Mouse (Mus musculus) midbrain, embryonic 11.5 days (tissue): Measurements from ENCODE around the gene Afmid. TPM values are rescaled to one million over a fixed set of nuclear protein-coding genes. Genes with fewer than 3 reads are reported as not detected.
A peak's percentile ranks its signal among the peaks of the same experiment; 100 is the strongest.

Source experiments
- ATAC-seq: fragments of 200-750 bp; cut with Nextera tagmentation; 2 replicates; pipeline ENCODE4 v1.8.0; 2017; ENCODE audit warnings: moderate TSS enrichment, moderate library complexity; ENCODE audit not compliant: low FRiP score
- DNase-seq: peaks from one replicate; pipeline ENCODE4 v3.0.0; 2015; ENCODE audit warnings: low spot score; ENCODE audit errors: missing footprints
- H3K27ac ChIP-seq: fragments of 300-500 bp; sonication (generic); 2 replicates; pipeline ENCODE4 v1.5.1; 2014; ENCODE audit warnings: low read depth, low read length
- H3K27me3 ChIP-seq: fragments of 300-500 bp; sonication (generic); 2 replicates; pipeline ENCODE4 v1.6.1; 2014; ENCODE audit warnings: mild to moderate bottlenecking, low read length, moderate library complexity, mixed read lengths; ENCODE audit not compliant: control insufficient read depth, insufficient read depth
- H3K36me3 ChIP-seq: fragments of 300-500 bp; sonication (generic); 2 replicates; pipeline ENCODE4 v1.6.1; 2014; ENCODE audit warnings: mild to moderate bottlenecking, low read length, moderate library complexity, mixed read lengths; ENCODE audit not compliant: control insufficient read depth, insufficient read depth
- H3K4me1 ChIP-seq: fragments of 300-500 bp; sonication (generic); 2 replicates; pipeline ENCODE4 v1.6.1; 2014; ENCODE audit warnings: low read length; ENCODE audit not compliant: control insufficient read depth, insufficient read depth
- H3K4me2 ChIP-seq: fragments of 300-500 bp; sonication (generic); 2 replicates; pipeline ENCODE4 v1.6.1; 2014; ENCODE audit warnings: mild to moderate bottlenecking, moderate library complexity
- H3K4me3 ChIP-seq: fragments of 300-500 bp; sonication (generic); 2 replicates; pipeline ENCODE4 v1.5.1; 2014; ENCODE audit warnings: low read depth, low read length
- H3K9ac ChIP-seq: fragments of 300-500 bp; sonication (generic); 2 replicates; pipeline ENCODE4 v1.6.1; 2014; ENCODE audit warnings: low read length
- H3K9me3 ChIP-seq: fragments of 300-500 bp; sonication (generic); 2 replicates; pipeline ENCODE4 v1.6.1; 2016; ENCODE audit warnings: low read length; ENCODE audit not compliant: control insufficient read depth
- WGBS: fragments of 180-500 bp; shearing (Covaris S2); extraction: QIAGEN DNeasy Blood & Tissue Kit; methylation state at CpG from one replicate; pipeline ENCODE4 v1.1.7; 2014; 5-methylcytosine and 5-hydroxymethylcytosine counted together
- polyA plus RNA-seq: library from polyadenylated mRNA; unstranded; fragments of >200 nt; fragmentation: Nextera tagmentation; extraction: Ambion mirVana; gene quantifications from 2 replicates; pipeline ENCODE4 v1.2.1, GENCODE M21; 2014

Afmid gene
- polyA plus RNA-seq, 1 experiment from 2014 or later: 2.8 TPM

DNA sequence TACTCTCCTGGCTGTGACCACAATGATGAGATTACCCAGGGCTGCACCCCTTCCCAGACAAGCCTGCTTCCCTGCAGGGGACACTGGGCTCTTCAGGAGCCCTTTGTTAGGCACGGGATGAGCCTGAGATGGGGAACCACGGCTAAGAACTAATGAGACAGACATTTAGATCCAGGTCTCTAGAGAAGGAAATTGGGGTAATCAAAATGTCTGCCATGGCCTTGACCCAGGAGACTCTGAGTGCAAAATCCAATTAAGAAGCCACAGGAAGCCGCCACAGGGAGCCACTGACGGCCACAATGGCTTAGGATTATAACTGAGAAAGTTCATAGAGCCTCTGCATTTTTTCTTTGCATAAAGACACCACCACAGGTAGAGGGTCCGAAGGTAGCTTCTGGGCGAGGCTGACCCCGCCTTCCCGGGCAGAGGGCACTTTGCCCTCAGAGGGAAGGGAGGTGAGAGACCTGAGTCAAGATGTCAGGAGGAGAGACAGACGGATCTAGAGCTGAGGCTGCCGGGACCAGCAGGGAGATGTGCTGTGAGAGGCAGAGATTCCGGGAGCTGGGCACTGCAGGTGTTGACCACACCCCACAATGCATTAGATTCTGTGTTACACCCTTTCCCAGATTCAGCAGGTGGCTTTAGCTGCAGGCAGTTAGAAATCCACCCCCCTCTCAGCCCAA, 37.6 kb downstream of the Afmid start:
- no peaks in the 10 kb centered on the region for H3K36me3 ChIP-seq
- no peak overlapping the region for H3K4me3 ChIP-seq
- DNase-seq: no peak
- peaks cover 23% of the 10 kb centered on the region for H3K4me1 ChIP-seq
- no peak overlapping the region for H3K4me2 ChIP-seq
- WGBS: 19% methylated on average over 11 of the region's 11 CpGs
- no peak overlapping the region for H3K9ac ChIP-seq
- ATAC-seq: no peak
- no peak overlapping the region for H3K27ac ChIP-seq
- H3K9me3 ChIP-seq: no peaks in the 10 kb centered on the region
- peaks cover 22% of the 10 kb centered on the region for H3K27me3 ChIP-seq

DNA sequence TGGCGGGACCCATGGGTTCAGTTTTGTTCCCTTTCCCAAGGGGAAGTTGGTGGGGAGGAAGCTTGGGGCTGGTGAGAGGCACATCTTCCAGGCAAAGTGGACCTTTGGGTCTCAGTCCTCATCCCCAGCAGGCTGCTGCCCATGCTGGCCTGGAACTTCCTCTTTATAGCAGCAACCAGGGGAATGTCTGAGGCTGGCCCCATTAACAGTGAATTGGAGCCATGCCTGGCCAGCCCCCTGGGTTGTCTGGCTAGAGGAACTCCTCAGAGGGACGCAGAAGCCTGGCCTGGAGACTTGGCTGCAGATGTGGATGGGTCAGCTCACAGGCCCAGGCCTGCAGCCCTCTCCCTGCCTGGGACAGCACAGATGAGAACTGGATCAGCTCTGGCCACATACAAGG, 39.1 kb downstream of the Afmid start:
- DNase-seq (no peak), ATAC-seq (no peak)
- Histone ChIP-seq H3K4me2 (no peak overlapping the region), H3K9ac (no peak overlapping the region), H3K4me3 (no peak overlapping the region), H3K27ac (no peak overlapping the region), H3K4me1 (peaks cover 23% of the 10 kb centered on the region), H3K9me3 (no peaks in the 10 kb centered on the region), H3K36me3 (no peaks in the 10 kb centered on the region), H3K27me3 (peaks cover 19% of the 10 kb centered on the region)
- 65% methylated on average over 2 of the region's 2 CpGs for WGBS

DNA sequence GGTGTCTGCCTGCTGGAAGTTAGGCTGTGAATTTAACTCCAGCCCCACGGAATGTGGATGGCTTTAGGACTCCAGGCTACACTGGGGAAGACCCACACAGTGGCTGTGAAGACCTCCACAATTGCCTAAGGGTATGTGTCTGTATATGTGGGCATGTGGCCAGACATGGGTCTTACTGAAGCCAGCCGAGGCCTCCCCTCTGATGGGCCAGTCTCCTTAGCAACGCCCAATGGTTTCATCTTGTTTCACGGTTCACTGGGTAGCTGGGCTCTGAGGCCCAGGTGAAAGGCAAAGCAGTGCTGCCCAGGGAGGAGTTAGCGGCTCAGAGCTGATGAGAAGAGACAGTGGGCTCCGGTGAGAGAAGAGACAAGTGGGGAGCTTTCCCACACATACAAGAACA, 40.3 kb downstream of the Afmid start:
- Histone ChIP-seq H3K4me3 (no peak overlapping the region), H3K4me2 (0 out of 2 replicates have a peak overlapping the region, but pooled peaks have one; percentile 10), H3K27ac (peak overlapping the region; percentile 51; the same call in 1 of the 2 replicates), H3K9me3 (no peaks in the 10 kb centered on the region), H3K27me3 (peaks cover 8% of the 10 kb centered on the region), H3K9ac (peak overlapping the region; percentile 24; the same call in 1 of the 2 replicates), H3K4me1 (peaks cover 25% of the 10 kb centered on the region), H3K36me3 (no peaks in the 10 kb centered on the region)
- ATAC-seq: peak; percentile 30; the same call in 1 of the 2 replicates
- WGBS: 11% methylated on average over 6 of the region's 6 CpGs
- no peak for DNase-seq

DNA sequence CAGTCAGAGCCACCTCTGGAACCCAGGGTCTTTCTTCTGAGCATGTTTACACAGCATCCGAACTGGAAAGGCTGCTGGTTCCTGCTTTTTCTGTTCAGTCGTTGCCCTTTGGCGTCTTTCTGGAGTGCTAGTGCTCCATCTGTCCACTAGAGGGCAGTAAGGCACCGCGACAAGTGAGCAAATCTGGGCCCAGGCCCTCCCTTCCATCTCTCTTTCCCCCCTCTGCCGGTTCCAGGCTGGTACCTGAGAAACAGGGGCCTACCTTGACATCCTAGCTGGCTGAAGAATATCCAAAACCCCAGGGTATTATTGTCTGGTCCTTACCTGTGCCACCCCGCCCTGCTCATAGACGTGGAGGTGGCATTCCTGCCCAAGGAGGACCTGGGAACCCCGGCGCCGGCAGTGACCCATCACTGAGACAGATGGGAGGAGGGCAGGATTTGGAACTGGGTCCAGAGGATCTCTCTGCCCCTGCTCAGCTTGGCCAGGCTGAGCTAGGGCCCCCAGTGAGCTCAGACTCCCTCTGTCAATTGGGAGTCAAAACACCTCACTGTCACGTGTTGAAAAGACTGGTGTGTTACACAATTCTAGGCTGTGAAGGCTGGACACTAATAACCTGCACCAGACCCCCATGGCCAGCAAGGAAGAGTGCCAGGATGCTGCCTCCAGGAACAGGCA, 45.1 kb downstream of the Afmid start:
- H3K4me3 ChIP-seq: no peak overlapping the region
- 34% methylated on average over 12 of the region's 12 CpGs for WGBS
- H3K9ac ChIP-seq: peak overlapping the region; percentile 36; the same call in 1 of the 2 replicates
- ATAC-seq (no peak), DNase-seq (peak; percentile 96)
- no peaks in the 10 kb centered on the region for H3K27me3 ChIP-seq
- no peak overlapping the region for H3K27ac ChIP-seq
- H3K9me3 ChIP-seq: no peaks in the 10 kb centered on the region
- H3K4me1 ChIP-seq: peaks cover 18% of the 10 kb centered on the region
- H3K4me2 ChIP-seq: no peak overlapping the region
- no peaks in the 10 kb centered on the region for H3K36me3 ChIP-seq

DNA sequence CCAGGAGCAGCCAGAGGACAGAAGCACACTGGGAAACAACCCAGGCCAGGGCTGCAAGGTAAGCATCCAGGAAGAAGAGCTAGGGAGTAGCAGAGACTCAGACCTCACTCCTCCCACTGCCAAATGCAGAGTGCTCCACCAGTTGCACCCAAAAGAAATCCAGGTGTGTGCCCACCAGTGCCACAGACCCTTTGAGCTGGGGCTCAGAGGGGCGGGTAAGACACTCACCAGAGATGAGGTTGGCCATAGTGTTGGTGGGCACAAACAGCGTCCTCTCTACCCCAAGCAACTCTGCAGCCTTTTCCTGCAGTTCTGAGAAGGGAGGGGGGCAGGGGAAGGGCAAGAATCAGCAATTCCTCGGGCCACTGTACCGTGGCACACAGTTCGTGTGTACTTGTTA, 45.7 kb downstream of the Afmid start:
- peaks cover 13% of the 10 kb centered on the region for H3K4me1 ChIP-seq
- H3K27ac ChIP-seq: no peak overlapping the region
- no peaks in the 10 kb centered on the region for H3K36me3 ChIP-seq
- WGBS: 67% methylated on average over 5 of the region's 5 CpGs
- no peaks in the 10 kb centered on the region for H3K27me3 ChIP-seq
- H3K9ac ChIP-seq: no peak overlapping the region
- H3K4me2 ChIP-seq: no peak overlapping the region
- no peaks in the 10 kb centered on the region for H3K9me3 ChIP-seq
- DNase-seq: no peak
- no peak for ATAC-seq
- H3K4me3 ChIP-seq: no peak overlapping the region

DNA sequence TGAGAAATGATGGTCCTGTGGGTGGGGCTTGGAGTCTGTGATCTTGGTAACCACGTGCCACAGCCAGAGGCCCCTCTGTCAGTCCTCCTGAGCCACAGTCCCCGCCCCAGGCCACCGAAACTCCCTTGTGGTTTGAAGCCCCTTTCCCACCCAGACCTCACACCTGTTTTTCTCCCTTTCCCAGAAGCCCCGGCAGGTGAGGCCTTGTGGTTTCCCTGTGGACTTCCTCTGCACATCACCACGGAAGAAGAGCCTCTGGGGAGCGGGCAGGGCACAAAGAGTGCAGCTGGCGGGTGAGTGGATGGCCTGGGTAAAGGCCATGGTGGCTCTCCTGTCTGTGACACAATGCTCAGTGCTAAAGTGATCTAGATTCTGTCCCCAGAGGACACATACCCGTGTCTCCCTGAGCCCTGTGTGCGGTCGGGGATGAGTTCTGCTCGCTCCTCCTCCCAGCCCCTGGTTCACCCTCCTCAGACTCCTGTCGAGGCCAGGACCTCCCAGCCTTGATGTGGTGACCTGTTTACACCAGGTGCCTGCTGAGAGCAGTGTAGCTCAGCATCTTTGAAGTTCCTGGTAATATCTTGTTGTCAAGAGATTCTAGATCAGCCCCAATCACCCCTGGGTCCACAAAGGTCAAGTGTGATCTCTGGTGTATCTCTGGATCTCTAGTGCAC, 46.3 kb downstream of the Afmid start:
- Histone ChIP-seq H3K27me3 (no peaks in the 10 kb centered on the region), H3K4me2 (no peak overlapping the region; the same call in 1 of the 2 replicates), H3K4me3 (no peak overlapping the region), H3K36me3 (no peaks in the 10 kb centered on the region), H3K9ac (no peak overlapping the region), H3K27ac (no peak overlapping the region; the same call in 1 of the 2 replicates), H3K4me1 (peaks cover 11% of the 10 kb centered on the region), H3K9me3 (no peaks in the 10 kb centered on the region)
- ATAC-seq: no peak
- DNase-seq: no peak
- WGBS: 64% methylated on average over 12 of the region's 12 CpGs

DNA sequence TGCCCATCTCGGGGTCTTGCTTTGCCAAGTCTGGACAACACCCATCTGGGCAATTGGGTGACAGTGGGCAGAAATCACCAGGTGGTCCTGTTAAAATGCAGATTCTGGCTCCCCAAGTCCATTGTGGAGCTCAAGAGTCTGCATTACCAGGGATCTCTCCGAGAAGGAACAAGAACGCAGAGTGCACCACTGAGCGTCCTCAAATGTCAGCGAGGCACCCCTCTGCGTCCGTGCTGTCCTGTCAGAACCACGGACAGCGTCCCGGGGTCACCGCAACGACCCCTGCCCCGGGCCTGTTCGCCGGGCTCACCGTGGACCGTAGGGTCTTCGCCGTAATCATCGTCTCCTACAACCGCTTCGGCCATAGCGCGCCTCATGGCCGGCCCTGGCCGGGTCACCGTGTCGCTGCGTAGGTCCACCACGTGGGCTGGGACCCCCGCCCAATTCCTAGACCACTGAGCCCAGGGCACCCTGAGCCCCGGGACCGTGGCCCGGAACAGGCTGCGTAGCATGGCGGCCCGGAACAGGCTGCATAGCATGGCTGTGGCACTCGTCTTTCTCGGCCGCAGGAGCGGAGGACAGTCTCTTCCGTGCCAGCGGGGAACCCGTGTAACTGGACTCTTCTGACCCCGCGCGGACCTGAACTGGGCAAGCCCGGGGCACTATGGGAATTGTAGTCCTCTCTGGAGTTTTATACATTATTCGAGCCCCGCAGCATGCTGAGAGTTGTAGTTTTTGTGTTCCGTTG, 47.3 kb downstream of the Afmid start, which contains the start of gene Tha1:
Tha1 (minus strand) TSS at position 621 of the 748 bp plus-strand sequence.
- WGBS: 2% methylated on average over 50 of the region's 51 CpGs
- Histone ChIP-seq H3K36me3 (no peaks in the 10 kb centered on the region), H3K4me2 (peak within 1 kb of the TSS; percentile 95), H3K27me3 (no peaks in the 10 kb centered on the region), H3K4me3 (peak within 1 kb of the TSS; percentile 67), H3K27ac (peak within 1 kb of the TSS; percentile 7; the same call in 1 of the 2 replicates), H3K9me3 (no peaks in the 10 kb centered on the region), H3K9ac (peak within 1 kb of the TSS; percentile 81), H3K4me1 (peaks cover 11% of the 10 kb centered on the region)
- peak; percentile 84 for ATAC-seq
- peak; percentile 96 for DNase-seq

DNA sequence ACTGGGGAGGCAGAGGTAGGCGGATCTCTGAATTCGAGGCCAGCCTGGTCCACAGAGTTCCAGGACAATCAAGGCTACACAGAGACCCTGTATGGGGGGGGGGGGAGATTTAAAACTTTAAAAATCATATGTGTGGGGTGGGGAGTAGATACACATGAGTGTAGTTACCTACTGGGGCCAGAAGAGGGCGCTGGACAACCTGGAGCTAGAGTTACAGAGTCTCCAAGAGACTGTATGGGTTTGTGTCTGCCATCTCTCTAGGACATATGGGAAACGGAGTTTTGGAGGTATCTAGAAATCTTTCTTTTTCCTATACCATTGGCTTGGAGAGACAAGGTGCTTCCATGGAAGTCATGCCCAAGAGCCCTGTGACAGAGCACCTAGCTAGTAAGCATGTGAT, 48.7 kb downstream of the Afmid start:
- ATAC-seq (no peak), DNase-seq (no peak)
- H3K27me3 ChIP-seq: no peaks in the 10 kb centered on the region
- H3K4me3 ChIP-seq: no peak overlapping the region
- no peak overlapping the region for H3K4me2 ChIP-seq
- H3K9me3 ChIP-seq: no peaks in the 10 kb centered on the region
- H3K9ac ChIP-seq: no peak overlapping the region
- no peaks in the 10 kb centered on the region for H3K36me3 ChIP-seq
- WGBS: 60% methylated on average over 4 of the region's 4 CpGs
- H3K27ac ChIP-seq: no peak overlapping the region
- H3K4me1 ChIP-seq: peaks cover 16% of the 10 kb centered on the region
